Mouse (Mus musculus) limb, embryonic 15.5 days (tissue): ENCODE results near the gene Npas3. TPM values are rescaled to one million over a fixed set of nuclear protein-coding genes. Genes with fewer than 3 reads are reported as not detected.
A peak's percentile ranks its signal among the peaks of the same experiment; 100 is the strongest.

Experiments used
- ATAC-seq: fragments of 200-750 bp; cut with Nextera tagmentation; 2 replicates; pipeline ENCODE4 v1.8.0; 2017; ENCODE audit warnings: low read depth, moderate TSS enrichment; ENCODE audit not compliant: insufficient number of reproducible peaks, low FRiP score, low TSS enrichment
- H3K27ac ChIP-seq: fragments of 300-500 bp; sonication (generic); 2 replicates; pipeline ENCODE4 v1.5.1; 2015; ENCODE audit warnings: moderate library complexity, mild to moderate bottlenecking, inconsistent platforms
- H3K27me3 ChIP-seq: fragments of 300-500 bp; sonication (generic); 2 replicates; pipeline ENCODE4 v1.6.1; 2015; ENCODE audit warnings: inconsistent platforms
- H3K36me3 ChIP-seq: fragments of 300-500 bp; sonication (generic); 2 replicates; pipeline ENCODE4 v1.6.1; 2015; ENCODE audit warnings: inconsistent platforms
- H3K4me1 ChIP-seq: fragments of 300-500 bp; sonication (generic); 2 replicates; pipeline ENCODE4 v1.6.1; 2015; ENCODE audit warnings: inconsistent platforms
- H3K4me2 ChIP-seq: fragments of 300-500 bp; sonication (generic); 2 replicates; pipeline ENCODE4 v1.6.1; 2015; ENCODE audit warnings: mild to moderate bottlenecking, inconsistent platforms
- H3K4me3 ChIP-seq: fragments of 300-500 bp; sonication (generic); 2 replicates; pipeline ENCODE4 v1.5.1; 2015; ENCODE audit warnings: mild to moderate bottlenecking, inconsistent platforms
- H3K9ac ChIP-seq: fragments of 300-500 bp; sonication (generic); 2 replicates; pipeline ENCODE4 v1.6.1; 2015; ENCODE audit warnings: inconsistent platforms
- H3K9me3 ChIP-seq: fragments of 300-500 bp; sonication (generic); 2 replicates; pipeline ENCODE4 v1.6.1; 2016; ENCODE audit warnings: inconsistent platforms
- WGBS: fragments of 180-500 bp; shearing (Covaris S2); methylation state at CpG from one replicate; pipeline ENCODE4 v1.1.7; 2015; 5-methylcytosine and 5-hydroxymethylcytosine counted together
- polyA plus RNA-seq: library from polyadenylated mRNA; unstranded; fragments of >200 nt; fragmentation: Nextera tagmentation; extraction: Ambion mirVana; gene quantifications from 2 replicates; pipeline ENCODE4 v1.2.1, GENCODE M21; 2015

Gene Npas3
- 4.2 and 5.0 TPM in 2 replicates for polyA plus RNA-seq

DNA sequence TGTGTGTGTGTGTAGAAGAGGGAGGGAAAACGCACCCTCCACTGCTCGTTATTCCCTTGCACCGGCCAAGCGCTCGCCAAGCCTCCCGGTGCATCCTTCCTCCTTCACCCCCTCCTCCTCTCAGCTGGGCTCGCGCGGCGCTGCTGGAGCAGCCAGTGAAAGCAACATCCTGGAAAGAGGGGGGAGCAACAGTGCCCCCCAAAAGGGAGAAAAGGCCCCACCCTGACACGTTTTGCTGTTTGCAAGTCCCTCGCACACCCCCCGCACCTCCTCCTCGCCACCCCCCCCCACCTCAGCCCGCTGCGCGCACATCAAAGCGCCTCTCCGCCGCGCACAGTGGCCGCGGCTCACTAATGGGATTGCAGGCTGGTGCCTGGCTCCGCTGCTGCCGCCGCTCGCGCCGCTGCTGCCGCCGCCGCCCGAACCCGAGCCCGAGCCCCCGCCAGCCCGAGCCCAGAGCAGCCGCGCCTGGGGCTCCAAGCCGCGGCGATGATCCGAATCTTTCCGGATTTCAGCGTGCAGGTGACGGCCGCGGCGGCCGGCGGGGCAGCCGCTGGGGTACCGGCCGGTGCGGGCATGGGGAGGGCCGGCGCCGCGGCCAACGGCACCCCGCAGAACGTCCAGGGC is at the start of gene Npas3:
TSS of gene Npas3 (plus strand) at position 577 of the 627 bp plus-strand sequence.
- peak within 1 kb of the TSS; percentile 98 for H3K4me2 ChIP-seq
- under 1% methylated on average over 51 of the region's 62 CpGs for WGBS

DNA sequence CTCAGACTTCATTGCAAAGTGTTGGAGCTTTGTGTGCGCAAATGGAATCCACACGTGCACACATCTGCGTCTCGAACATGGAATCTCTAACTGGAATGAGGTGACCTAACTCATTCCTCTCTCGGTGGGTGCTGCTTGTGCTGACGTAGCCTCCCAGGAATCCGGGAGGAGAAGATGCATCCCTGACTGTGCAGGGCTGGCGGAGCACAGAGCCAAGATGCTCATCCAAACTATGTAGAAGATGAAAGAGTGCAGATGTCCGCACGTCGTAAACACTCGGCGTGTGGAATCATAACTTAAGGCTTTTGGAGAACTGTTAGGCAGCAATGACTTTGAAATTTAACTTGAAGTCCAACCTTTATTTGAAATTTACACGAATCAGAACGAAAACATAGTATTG is 31.3 kb upstream of the Npas3 start:
- H3K4me2 ChIP-seq, result no peak overlapping the region
- no peak overlapping the region for H3K4me3 ChIP-seq
- WGBS, result 59% methylated on average over 15 of the region's 15 CpGs
- no peaks in the 10 kb centered on the region for H3K36me3 ChIP-seq
- no peaks in the 10 kb centered on the region for H3K4me1 ChIP-seq
- no peak overlapping the region for H3K27ac ChIP-seq
- ATAC-seq, result peak; percentile 52; the same call in 1 of the 2 replicates
- no peak overlapping the region for H3K9ac ChIP-seq
- no peaks in the 10 kb centered on the region for H3K27me3 ChIP-seq
- no peaks in the 10 kb centered on the region for H3K9me3 ChIP-seq

More for the DNA sequence above, at the start of gene Npas3:
- peak within 1 kb of the TSS; percentile 51 for H3K9ac ChIP-seq
- H3K27ac ChIP-seq, result peak within 1 kb of the TSS; percentile 38; the same call in 1 of the 2 replicates
- ATAC-seq, result no peak
- no peaks in the 10 kb centered on the region for H3K9me3 ChIP-seq
- H3K27me3 ChIP-seq, result peaks cover 66% of the 10 kb centered on the region
- H3K4me3 ChIP-seq, result peak within 1 kb of the TSS; percentile 60
- H3K36me3 ChIP-seq, result no peaks in the 10 kb centered on the region
- peaks cover 39% of the 10 kb centered on the region for H3K4me1 ChIP-seq

DNA sequence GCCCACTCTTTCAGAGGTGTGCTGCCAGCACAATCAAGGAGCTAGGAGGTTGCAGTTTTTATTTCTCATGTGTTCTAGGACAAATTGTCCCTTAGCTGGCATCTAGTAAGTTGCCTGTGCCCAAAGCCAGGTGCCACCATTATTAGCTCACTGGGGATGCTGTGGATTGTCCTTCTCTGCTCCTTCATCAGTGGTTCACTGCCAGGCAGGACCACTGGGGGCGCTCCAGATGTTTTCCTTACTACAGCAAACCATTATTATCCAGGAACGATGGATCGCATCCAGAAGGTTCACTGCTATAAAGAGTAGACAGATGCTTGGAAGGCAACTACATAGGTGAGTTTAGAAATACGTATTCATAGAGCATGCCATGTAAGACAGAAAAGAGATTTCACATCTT is 25.7 kb upstream of the Npas3 start:
- 68% methylated on average over 4 of the region's 4 CpGs for WGBS
- H3K27me3 ChIP-seq, result no peaks in the 10 kb centered on the region
- no peak overlapping the region for H3K4me2 ChIP-seq
- no peak overlapping the region for H3K9ac ChIP-seq
- H3K4me1 ChIP-seq, result no peaks in the 10 kb centered on the region
- no peak overlapping the region for H3K27ac ChIP-seq
- no peak overlapping the region for H3K4me3 ChIP-seq
- H3K9me3 ChIP-seq, result no peaks in the 10 kb centered on the region
- ATAC-seq, result no peak
- H3K36me3 ChIP-seq, result no peaks in the 10 kb centered on the region

DNA sequence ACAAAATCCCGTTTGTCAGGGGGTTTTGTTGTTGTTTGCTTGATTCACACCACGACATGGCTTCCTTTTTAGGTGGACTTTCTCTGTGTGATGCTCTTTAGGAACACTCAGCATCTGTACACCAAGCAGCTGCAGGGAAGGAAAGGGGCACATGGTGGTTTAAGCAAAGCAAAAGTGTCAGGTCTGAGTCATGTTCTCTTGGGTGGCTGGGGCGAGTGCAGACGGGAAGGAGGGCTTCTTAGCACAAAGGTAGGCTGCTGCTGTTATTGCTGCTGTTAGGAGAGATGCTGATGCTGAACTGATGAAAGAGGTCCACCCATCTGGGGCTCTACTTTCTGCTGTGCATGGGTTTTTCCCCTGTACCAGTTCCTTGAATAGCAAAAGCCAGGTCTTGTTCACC is 21.1 kb upstream of the Npas3 start:
- Histone ChIP-seq H3K4me1 (no peaks in the 10 kb centered on the region), H3K9me3 (no peaks in the 10 kb centered on the region), H3K27ac (no peak overlapping the region), H3K27me3 (no peaks in the 10 kb centered on the region), H3K4me2 (no peak overlapping the region), H3K9ac (no peak overlapping the region), H3K4me3 (no peak overlapping the region), H3K36me3 (no peaks in the 10 kb centered on the region)
- ATAC-seq, result no peak
- WGBS, result 35% methylated on average over 4 of the region's 4 CpGs

DNA sequence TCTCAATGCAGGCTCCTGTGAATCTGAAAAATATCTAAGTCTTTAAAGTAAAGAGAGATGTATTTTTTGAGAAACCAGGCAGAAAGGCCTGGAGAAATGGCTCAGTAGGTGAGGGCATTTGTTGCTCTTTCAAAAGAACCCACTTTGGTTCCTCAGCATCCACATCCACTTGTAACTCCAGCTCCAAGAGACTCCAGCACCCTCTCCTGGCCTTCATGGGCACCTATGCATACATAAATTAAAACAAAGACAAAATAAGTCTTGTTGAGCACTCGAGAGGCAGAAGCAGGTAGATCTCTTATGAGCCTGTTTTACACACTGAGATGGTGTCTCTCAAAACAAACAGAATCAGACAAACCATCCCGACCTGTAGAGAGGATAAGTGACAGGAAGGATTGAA is 19.1 kb upstream of the Npas3 start:
- no peak overlapping the region for H3K27ac ChIP-seq
- no peak overlapping the region for H3K4me3 ChIP-seq
- no peaks in the 10 kb centered on the region for H3K9me3 ChIP-seq
- H3K4me2 ChIP-seq, result no peak overlapping the region
- H3K9ac ChIP-seq, result no peak overlapping the region
- H3K36me3 ChIP-seq, result no peaks in the 10 kb centered on the region
- no peaks in the 10 kb centered on the region for H3K27me3 ChIP-seq
- 72% methylated on average over 2 of the region's 2 CpGs for WGBS
- no peaks in the 10 kb centered on the region for H3K4me1 ChIP-seq
- ATAC-seq, result no peak

DNA sequence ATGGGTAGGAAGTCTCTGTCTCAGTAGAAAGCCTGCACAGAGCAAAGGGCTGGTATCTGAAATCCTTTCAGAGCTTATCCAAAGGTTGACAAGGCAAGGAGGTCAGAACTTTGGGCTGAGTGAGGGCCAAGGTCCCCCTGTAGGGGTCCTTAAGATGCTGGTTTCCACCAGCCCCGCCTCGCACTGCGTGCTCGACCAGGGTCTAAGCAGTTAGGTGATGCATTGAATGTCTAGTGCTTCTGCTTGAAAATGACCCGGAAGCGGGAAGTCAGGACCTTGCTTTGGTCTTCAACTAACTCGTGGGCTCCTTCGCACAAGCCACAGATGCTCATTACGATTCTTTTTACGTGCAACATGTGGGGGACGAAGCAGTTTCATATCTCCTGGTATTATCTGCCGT is 2.3 kb upstream of the Npas3 start:
- ATAC-seq, result no peak
- Histone ChIP-seq H3K36me3 (no peaks in the 10 kb centered on the region), H3K4me1 (peaks cover 33% of the 10 kb centered on the region), H3K9ac (peak overlapping the region; percentile 11; the same call in 1 of the 2 replicates), H3K27ac (no peak overlapping the region), H3K4me3 (peak overlapping the region; percentile 60), H3K9me3 (no peaks in the 10 kb centered on the region), H3K27me3 (peaks cover 60% of the 10 kb centered on the region), H3K4me2 (peak overlapping the region; percentile 98)
- WGBS, result 4% methylated on average over 12 of the region's 12 CpGs

DNA sequence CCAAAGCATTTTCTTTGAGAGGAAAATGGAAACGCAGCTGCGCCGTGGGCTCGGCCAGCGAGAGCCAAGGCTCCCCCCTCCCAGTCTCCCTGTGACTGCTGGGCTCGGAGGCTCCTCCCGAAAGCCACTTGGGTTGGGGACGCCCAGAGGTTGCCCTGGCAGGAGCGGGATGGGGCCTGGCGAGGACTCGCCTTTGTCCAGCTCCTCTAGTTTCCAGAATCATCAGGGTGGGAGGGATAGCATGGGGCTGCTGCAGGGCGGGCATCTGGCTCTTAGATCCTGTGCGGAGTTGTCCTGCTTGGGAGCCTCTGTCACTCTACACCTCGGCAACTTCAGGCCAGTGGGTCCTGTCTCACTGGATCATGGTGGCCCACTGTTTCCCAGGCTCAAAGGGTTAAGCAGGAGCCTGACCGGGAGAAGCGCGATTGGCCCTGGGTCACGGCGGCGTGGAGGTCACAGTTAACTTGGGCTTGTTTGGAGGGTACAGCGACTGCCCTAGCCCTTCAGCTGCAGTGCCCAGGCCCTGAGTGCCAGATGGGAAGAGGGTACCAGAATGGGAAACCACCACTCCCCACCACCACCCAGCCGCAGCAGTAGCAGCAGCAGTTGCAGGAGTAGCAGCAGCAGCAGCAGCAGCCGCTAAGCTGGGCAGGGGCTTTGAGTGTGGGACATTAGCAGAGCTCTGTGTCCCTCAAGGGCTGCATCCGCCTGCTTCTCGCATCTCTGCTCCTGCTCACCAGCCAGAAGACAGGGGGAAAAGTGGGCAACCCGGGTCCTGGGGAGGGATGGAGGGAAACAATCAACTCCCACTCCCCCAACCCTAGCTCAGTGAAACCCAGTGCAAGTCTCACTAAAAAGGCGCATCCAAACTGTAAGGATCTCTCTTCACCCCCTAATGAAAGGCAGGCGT is 1.6 kb upstream of the Npas3 start:
- Histone ChIP-seq H3K27me3 (peaks cover 66% of the 10 kb centered on the region), H3K4me2 (peak overlapping the region; percentile 98), H3K9me3 (no peaks in the 10 kb centered on the region), H3K27ac (no peak overlapping the region), H3K4me1 (peaks cover 39% of the 10 kb centered on the region), H3K36me3 (no peaks in the 10 kb centered on the region), H3K4me3 (peak overlapping the region; percentile 60), H3K9ac (peak overlapping the region; percentile 11; the same call in 1 of the 2 replicates)
- no peak for ATAC-seq
- under 1% methylated on average over 28 of the region's 28 CpGs for WGBS

DNA sequence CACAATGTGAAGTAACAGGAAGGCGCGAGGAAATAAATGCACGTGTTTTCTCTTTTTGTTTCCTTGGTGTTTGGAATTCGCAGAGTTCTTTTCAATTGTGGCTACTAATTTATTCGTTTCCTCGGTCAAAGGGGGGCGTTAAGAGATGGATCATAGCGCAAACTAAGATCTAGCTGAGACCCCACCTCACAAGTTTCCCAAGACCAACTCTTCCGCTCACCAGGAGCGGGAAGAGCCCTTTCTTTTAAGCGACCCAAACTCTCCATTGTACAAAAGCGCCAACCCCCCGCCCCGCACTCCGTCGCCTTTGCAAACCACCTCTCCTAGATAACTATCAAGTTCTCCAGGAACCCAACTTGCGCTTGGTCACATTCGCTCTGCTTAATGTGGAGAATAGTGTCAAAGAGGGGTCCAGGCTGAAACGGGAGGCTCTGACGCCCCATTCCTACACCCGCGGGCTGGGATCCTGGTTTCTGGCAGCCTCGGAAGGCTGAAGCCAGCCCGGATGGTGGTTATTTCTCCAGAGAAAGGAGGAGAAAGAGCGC is 914 bp upstream of the Npas3 start:
- H3K4me3 ChIP-seq, result peak overlapping the region; percentile 60
- H3K4me1 ChIP-seq, result peaks cover 39% of the 10 kb centered on the region
- no peak for ATAC-seq
- H3K9ac ChIP-seq, result no peak overlapping the region
- no peaks in the 10 kb centered on the region for H3K36me3 ChIP-seq
- no peaks in the 10 kb centered on the region for H3K9me3 ChIP-seq
- WGBS, result 2% methylated on average over 25 of the region's 25 CpGs
- peak overlapping the region; percentile 98 for H3K4me2 ChIP-seq
- peaks cover 66% of the 10 kb centered on the region for H3K27me3 ChIP-seq
- H3K27ac ChIP-seq, result no peak overlapping the region

DNA sequence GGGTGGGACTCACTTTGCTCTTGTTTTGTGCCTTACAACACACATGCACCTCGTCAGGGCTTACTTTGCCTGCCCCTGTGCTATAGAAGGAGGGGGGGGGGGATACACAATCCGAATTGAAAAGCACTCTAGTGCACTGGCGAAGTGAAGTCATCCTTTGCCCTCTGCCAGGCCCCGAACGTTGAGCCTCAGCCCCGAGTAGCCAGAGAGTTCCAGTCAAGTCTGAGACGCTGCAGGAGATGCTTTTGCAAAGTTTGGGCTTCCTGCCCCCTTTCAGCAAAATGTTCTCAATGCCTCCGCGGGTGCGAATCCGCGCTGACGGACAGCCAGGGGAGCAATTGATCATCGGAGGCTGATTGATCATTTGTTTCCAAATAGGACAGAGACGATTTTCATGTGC is 319 bp downstream of the Npas3 start:
- ATAC-seq, result no peak
- WGBS, result under 1% methylated on average over 15 of the region's 15 CpGs
- peak overlapping the region; percentile 60 for H3K4me3 ChIP-seq
- H3K4me1 ChIP-seq, result peaks cover 39% of the 10 kb centered on the region
- no peaks in the 10 kb centered on the region for H3K9me3 ChIP-seq
- peaks cover 66% of the 10 kb centered on the region for H3K27me3 ChIP-seq
- H3K9ac ChIP-seq, result peak overlapping the region; percentile 51
- peak overlapping the region; percentile 98 for H3K4me2 ChIP-seq
- 0 out of 2 replicates have a peak overlapping the region, but pooled peaks have one; percentile 38 for H3K27ac ChIP-seq
- no peaks in the 10 kb centered on the region for H3K36me3 ChIP-seq

DNA sequence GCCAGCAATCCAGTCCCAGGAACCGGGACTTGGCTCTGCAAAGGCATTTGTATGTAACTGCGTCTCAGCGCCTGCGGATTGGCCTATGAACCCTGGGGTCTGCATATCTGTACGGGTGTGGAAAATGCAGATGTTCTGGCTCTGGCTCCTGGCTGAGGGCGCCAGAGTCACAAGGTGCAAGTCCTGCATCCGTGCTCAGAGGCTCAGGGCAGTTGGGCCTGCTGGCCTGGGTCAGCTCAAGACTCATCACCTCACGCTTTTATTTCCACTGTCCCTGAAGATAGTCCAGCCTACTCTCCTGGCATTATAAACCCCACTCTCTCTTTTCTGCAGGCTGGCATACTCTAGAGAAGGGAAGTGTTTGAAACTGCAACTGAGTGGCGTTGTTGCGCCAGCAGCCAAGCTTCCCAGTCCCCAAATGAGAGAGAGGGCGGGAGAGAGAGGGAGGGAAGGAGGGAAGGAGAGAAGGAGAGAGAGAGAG is 3.3 kb downstream of the Npas3 start:
- Histone ChIP-seq H3K4me3 (peak overlapping the region; percentile 71), H3K27ac (peak overlapping the region; percentile 63; the same call in 1 of the 2 replicates), H3K9ac (no peak overlapping the region), H3K36me3 (no peaks in the 10 kb centered on the region), H3K4me2 (peak overlapping the region; percentile 72), H3K27me3 (peaks cover 42% of the 10 kb centered on the region), H3K4me1 (peaks cover 31% of the 10 kb centered on the region), H3K9me3 (no peaks in the 10 kb centered on the region)
- 0 out of 2 replicates have a peak, but pooled peaks have one; percentile 33 for ATAC-seq
- 1% methylated on average over 11 of the region's 11 CpGs for WGBS

DNA sequence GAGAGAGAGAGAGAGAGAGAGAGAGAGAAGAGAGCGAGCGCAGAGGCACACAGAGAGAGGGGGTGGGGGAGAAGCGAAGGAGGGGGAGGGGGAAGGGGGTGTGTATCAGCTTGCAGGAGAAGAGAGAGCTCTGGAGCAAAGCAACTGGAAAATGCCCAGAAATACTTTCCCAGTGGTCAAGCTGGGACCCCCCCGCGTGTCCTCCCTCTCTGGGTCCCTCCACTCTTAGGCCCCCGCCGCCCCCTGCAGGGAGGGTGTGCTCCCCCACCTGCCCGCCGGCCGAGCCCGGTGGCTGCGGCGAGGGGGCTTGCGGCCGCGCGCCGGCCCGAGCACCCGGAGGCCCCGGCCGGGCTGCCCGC is 3.7 kb downstream of the Npas3 start:
- WGBS, result 0% methylated on average over 11 of the region's 23 CpGs
- H3K9me3 ChIP-seq, result no peaks in the 10 kb centered on the region
- no peaks in the 10 kb centered on the region for H3K36me3 ChIP-seq
- peak overlapping the region; percentile 82 for H3K9ac ChIP-seq
- H3K4me2 ChIP-seq, result peak overlapping the region; percentile 72
- peak; percentile 61 for ATAC-seq
- peak overlapping the region; percentile 71 for H3K4me3 ChIP-seq
- peaks cover 27% of the 10 kb centered on the region for H3K4me1 ChIP-seq
- peak overlapping the region; percentile 96 for H3K27ac ChIP-seq
- peaks cover 38% of the 10 kb centered on the region for H3K27me3 ChIP-seq
